Mouse (Mus musculus): Measurements from ENCODE around the gene Napa. TPM values are rescaled to one million over a fixed set of nuclear protein-coding genes. Genes with fewer than 3 reads are reported as not detected.

The Napa gene
- polyA plus RNA-seq, 1 experiment from 2014 or later = 166 TPM

Other genes starting within 250 kb of the Napa start
- not detected in 2 replicates for gene Crx, start 218.5 kb upstream of the Napa start, polyA plus RNA-seq (2015; fragmentation: Nextera tagmentation; extraction: Ambion mirVana)
- not detected in 2 replicates for gene Crxos, start 215.8 kb upstream of the Napa start, polyA plus RNA-seq (2015; fragmentation: Nextera tagmentation; extraction: Ambion mirVana)
- gene Selenow, start 176.1 kb upstream of the Napa start, polyA plus RNA-seq (2015; fragmentation: Nextera tagmentation; extraction: Ambion mirVana) = 1,237 and 1,357 TPM in 2 replicates
- gene Nop53, start 152.4 kb upstream of the Napa start, polyA plus RNA-seq (2015; fragmentation: Nextera tagmentation; extraction: Ambion mirVana) = 150 and 152 TPM in 2 replicates
- 3.6 and 4.4 TPM in 2 replicates for gene Ehd2, start 130.9 kb upstream of the Napa start, polyA plus RNA-seq (2015; fragmentation: Nextera tagmentation; extraction: Ambion mirVana)
- gene Bicra, start 50.5 kb upstream of the Napa start, polyA plus RNA-seq (2015; fragmentation: Nextera tagmentation; extraction: Ambion mirVana) = 8.4 and 8.5 TPM in 2 replicates
- gene Zfp541, start 36.6 kb upstream of the Napa start, polyA plus RNA-seq (2015; fragmentation: Nextera tagmentation; extraction: Ambion mirVana) = not detected in 2 replicates
- gene Kptn, start 21.4 kb downstream of the Napa start, polyA plus RNA-seq (2015; fragmentation: Nextera tagmentation; extraction: Ambion mirVana) = 37.2 and 38.4 TPM in 2 replicates
- 0.67 and 0.68 TPM in 2 replicates for gene Slc8a2, start 31.4 kb downstream of the Napa start, polyA plus RNA-seq (2015; fragmentation: Nextera tagmentation; extraction: Ambion mirVana)
- 96.9 and 104 TPM in 2 replicates for gene Meis3, start 76.6 kb downstream of the Napa start, polyA plus RNA-seq (2015; fragmentation: Nextera tagmentation; extraction: Ambion mirVana)
- 13.7 and 17.1 TPM in 2 replicates for gene Dhx34, start 123.6 kb downstream of the Napa start, polyA plus RNA-seq (2015; fragmentation: Nextera tagmentation; extraction: Ambion mirVana)
- gene C5ar2, start 145.7 kb downstream of the Napa start, polyA plus RNA-seq (2015; fragmentation: Nextera tagmentation; extraction: Ambion mirVana) = 0.06 TPM in 1 of 2 replicates, not detected in the other
- 0.57 and 1.2 TPM in 2 replicates for gene C5ar1, start 161.1 kb downstream of the Napa start, polyA plus RNA-seq (2015; fragmentation: Nextera tagmentation; extraction: Ambion mirVana)
- 14.0 and 15.5 TPM in 2 replicates for gene Inafm1, start 175.2 kb downstream of the Napa start, polyA plus RNA-seq (2015; fragmentation: Nextera tagmentation; extraction: Ambion mirVana)
- 25.2 and 32.2 TPM in 2 replicates for gene Ccdc9, start 188.3 kb downstream of the Napa start, polyA plus RNA-seq (2015; fragmentation: Nextera tagmentation; extraction: Ambion mirVana)
- 10.0 and 12.2 TPM in 2 replicates for gene Bbc3, start 209.9 kb downstream of the Napa start, polyA plus RNA-seq (2015; fragmentation: Nextera tagmentation; extraction: Ambion mirVana)

Data from forebrain, embryonic 13.5 days (tissue).